Mouse (Mus musculus) telencephalon, adult 2 months (tissue): Measurements from ENCODE around the gene Lcn12.

Source experiments
- DNase-seq: peaks from one replicate; pipeline ENCODE4 v3.0.0-alpha.2; 2011; ENCODE audit warnings: low read depth, low spot score

The Lcn12 gene

DNA sequence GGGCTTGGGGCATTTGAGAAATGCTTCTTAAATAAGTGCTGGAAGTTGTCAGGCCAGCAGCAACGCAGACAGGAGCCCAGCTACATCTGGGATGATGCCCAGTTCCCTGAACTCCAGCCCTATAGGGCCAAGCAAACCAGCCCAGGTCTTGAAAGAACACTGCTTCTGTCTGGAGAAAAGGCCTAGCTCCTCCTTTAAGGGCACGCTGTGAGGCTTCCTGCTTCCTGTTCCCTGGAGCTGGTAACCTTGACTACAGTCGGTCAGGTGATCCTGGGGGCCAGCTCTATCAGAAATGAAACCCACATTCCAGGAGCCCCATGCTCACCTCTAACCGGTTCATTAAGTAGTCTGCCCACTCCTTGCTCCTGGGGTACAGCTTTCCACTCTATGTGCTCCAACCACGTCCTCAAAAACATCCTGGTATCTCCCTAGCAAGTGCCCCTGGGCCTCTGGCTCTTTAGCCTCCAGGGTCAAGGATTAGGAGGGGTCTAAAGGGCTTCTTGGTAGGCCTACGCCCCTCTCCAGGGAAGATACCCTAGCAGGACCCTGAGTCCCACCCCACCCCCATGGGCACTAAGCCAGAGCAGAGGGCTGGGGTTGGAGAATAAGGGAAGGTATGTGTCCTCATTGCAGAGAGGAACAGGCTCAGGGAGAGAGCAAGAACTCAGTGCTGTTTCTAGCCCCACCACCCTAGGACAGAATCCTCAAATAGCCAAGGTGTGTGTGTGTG, 4.3 kb upstream of the Lcn12 start:
- no peak for DNase-seq

- DNase-seq = no peak
Measured at GRCm38 (mm10) chr2:25496462-25496861, 2.8 kb upstream of the Lcn12 start.

GRCm38 (mm10) chr2:25492988-25493387, 723 bp downstream of the Lcn12 start:
- DNase-seq = no peak

DNA sequence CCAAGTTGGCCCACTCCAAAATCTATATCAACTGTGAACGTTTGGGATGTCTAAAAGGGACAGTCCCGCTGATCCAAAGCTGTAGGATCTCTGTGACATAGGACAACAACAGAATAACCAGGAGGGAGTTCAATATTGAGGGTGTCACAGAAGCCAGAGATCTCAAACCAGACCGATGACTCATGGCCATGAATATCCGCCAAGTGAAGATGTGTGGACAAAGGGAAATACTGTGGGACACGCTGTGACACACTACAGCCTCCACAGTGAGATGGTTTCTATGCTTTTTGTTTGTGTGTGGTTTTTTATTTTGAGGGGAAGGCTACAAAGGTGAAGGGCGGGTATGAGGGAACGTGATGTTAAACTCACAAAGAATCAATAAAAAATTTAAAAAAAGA, 5.0 kb downstream of the Lcn12 start:
- no peak for DNase-seq

- DNase-seq = no peak
Measured at GRCm38 (mm10) chr2:25487965-25488670, 5.6 kb downstream of the Lcn12 start.

- DNase-seq = no peak
Measured at GRCm38 (mm10) chr2:25484901-25485647, 8.6 kb downstream of the Lcn12 start.

- no peak for DNase-seq
Measured at GRCm38 (mm10) chr2:25482969-25483368, 10.7 kb downstream of the Lcn12 start.

DNA sequence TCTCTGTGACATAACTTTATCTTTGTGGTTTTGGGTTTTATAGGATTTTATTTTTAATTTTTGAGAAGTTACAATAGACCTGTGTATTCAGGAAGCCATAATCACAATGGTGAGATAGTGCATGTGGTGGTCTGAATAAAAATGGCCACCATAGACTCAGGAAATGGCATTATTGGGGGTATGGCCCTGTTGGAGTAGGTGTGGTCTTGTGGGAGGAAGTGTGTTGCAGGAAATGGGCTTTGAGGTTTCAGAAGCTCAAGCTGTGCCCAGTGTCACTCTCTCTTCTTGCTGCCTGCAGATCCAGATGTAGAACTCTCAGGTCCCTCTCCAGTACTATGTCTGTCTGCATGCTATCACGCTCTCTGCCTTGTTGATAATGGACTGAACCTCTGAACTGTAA, 13.2 kb downstream of the Lcn12 start:
- DNase-seq = no peak

DNA sequence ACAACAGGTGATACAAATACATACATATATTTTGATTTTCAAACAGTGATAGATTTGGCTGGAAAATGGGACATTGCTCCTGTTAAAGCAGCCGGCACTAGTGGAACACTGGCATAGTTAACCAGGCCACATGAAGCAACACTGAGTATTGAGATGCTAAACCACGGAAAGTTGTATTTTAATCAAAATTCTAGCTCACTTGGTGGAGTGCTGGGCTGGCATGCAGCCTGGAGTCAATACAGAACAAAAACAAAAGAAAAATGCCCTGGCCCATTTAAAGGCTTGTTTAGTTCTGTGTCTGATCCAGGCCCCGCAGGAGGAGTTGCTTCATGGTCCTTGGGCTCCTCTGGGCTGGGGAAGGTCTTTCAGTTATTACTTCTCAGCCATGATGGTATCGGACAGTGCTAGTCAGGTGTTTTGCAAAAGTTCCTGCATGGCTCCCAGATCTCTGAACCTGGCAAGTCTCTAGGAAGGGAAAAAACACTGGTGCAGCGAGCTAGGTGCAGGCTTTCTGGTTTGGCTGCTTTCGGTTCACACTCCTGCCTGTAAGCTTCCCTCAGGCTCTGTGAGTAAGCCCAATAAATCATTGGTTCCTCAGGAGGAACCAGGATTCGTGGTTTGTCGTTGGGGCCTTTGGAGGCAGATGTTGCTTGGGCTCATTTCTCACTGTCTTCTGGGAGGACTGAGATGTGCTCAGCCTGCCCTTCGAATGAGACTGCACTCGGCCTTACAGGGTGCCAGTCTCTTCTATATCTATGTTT, 14.0 kb downstream of the Lcn12 start:
- no peak for DNase-seq

DNA sequence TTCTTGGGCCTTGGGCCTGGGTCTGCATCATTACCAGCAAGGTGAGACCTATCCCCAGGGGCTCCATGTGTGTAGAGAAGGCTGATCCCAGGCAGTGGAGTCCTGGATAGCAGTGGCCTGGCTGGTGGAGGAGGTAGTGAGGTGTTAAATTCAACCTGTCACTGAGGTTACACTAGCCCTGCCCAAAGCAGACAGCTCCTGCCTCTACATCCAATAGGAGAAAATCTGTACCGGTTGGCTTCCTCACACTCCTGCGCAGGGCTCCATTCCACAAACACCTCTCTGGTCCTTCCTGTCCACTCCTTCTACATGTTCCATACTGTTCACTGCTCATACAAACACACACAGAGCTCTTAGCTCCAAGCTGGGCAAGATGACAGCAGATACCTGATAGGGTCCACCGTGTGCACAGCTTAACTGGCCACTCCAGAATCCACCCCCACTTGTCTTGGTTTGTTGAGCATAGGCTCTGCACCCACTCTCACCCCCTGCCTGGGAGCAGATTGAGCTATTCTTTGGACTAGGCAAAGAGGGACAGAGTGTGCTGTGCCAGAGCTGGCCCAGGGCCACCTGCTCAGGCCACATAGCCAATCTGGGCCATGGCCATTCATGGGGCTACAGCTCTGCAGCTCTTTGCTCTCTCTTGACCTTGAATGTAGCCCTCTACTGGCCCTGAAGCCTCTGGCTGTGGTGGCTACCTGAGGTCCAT, 15.6 kb downstream of the Lcn12 start:
- no peak for DNase-seq

- DNase-seq = no peak
Measured at GRCm38 (mm10) chr2:25477541-25477940, 16.2 kb downstream of the Lcn12 start.

DNA sequence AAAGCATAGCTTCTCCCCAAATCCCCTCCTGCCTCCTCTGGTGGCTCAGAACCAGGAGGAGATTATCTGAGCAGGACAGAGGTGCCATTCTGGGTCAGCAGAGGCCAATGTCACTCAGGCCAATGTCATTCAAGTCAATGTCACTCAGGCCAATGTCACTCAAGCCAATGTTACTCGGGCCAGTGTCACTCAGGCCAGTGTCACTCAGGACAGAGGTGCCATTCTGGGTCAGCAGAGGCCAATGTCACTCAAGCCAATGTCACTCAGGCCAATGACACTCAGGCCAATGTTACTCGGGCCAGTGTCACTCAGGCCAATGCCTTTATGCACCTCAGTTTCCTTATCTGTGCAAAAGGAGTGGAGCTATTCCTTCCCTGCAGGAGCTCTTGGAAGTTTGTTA, 21.2 kb downstream of the Lcn12 start:
- DNase-seq = no peak

DNA sequence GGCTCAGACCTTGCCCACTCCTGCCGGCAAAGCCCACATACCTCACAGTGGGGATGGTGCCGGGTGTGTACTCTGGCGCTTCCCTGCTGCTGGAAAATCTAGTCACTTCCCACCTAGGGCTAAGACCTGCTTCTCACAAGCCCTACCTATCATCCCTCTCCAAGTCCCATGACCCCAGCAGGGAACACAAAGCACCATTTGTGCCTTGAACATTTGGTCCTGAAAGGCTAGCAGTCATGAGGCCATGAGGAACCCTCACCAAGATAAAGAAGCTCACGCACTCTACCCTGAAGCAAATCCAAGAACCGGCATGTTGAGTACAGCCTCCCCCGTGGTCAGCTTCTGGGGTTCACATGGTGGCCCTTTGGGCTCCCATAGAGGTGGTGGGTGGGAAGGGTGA, 23.7 kb downstream of the Lcn12 start, which contains the start of gene Ptgds:
Gene Ptgds (minus strand): TSS at position 78 of the 400 bp plus-strand sequence.
- DNase-seq = no peak

DNA sequence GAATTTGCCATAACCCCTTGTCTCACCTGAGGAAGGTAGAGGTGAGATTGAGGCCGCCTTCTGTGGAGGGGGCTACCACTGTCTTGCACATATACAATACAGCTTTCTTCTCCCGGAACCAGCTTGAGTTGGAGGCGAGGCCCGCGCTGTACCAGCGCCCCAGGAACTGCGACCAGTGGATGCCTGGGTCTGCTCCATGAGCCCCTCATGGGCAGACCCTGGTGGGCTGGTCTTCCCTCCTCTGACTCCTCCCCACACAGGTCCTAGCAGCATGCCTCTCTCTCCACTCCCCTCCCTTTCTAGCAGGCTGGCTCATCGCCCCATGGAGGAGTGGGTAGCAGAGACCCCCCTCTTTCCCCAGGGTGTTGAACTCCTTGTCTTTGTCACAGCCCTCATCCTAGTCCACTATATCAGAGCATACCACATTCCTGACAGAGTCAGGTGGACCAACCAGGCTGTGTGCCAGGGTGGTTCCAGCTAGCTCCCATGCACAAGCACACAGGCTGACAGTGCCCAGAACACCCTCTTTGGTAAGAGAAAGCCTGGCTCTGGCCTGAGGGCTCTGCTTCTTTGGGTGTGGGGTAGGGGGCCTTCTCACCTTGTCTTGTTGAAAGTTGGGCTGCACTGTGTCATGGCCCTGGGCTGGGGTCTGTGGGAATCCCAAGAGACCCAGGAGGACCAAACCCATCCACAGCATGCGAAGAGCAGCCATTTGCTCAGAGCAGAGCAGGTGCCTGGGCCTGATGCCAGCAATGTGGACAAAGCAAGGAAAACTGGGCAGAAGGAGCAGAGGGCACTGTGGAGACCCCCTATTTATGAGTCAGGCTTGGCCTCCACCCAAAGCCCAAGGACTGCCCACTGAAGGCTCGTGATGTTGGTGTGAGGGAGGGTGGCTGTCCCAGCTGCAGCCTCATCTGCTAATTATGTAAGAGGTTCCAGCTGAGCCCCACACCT, 24.5 kb downstream of the Lcn12 start:
- peak; percentile 69 for DNase-seq

DNA sequence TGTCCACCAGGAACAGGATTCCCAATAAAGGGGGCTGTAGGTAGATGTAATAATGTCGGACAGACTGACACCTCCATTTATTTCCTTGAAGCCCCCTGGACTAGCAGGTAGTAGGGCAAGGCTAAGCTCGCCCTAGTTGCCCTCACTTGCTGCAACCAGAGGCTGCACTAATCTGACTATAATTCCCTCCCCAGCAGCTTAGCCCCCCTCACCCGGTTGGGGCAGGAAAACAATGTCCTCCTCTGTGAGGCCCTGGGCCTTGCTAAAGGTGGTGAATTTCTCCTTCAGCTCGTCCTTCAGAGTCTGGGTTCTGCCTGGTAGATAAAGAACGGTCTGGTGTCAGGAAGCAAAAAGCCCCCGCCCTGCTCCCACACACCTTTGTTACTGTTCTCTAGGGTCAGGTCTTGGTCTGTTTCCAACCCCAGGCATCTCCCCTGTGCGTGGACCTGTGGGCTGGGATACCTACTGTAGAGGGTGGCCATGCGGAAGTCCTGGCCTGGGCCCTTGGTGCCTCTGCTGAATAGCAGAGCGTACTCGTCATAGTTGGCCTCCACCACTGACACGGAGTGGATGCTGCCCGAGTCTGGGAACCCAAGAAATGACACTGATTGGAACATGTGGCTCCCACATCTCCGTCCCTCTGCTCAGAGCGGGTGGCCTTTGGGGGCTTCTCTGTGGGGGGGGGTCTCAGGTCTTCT, 26.0 kb downstream of the Lcn12 start:
- DNase-seq = no peak

GRCm38 (mm10) chr2:25465816-25466635, 27.7 kb downstream of the Lcn12 start:
- no peak for DNase-seq

DNA sequence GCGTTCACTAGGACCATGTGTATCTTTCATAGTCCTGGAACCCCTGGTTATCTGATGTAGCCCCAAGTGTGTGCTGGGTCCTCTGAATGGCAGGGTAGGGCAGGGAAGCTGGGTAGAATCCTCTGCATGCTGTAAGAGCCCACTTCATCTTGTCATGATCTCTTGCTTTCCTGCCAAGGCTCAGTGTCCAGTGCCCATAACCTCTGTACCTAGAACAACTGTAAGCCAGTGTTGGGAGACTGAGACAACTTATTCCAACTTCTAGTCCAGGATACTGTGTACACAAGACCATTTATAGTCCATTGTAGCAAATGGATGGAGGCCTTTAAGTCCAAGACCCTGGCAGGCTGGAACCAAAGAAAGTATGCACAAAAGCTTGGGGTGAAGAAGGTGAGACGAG, 28.5 kb downstream of the Lcn12 start:
- DNase-seq = no peak

DNA sequence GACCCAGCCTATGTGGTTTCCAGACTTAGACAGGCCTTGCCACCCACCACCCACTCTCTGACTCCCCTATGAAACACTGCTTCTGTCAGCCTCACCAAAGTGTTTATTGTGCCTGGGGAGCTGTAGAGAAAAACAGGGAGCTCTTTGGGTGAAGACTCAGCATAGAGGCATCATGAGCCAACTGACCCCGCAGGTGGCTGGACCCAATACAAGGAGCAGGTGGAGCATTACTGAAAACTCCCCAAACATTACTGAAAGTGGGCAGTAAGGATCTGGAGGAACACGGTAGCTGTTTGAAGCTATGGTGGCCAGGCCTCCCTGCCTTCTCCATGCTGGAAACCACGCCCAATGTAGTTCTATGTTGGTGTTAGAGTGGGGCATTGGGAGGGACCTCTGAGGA, 30.1 kb downstream of the Lcn12 start:
- no peak for DNase-seq

DNA sequence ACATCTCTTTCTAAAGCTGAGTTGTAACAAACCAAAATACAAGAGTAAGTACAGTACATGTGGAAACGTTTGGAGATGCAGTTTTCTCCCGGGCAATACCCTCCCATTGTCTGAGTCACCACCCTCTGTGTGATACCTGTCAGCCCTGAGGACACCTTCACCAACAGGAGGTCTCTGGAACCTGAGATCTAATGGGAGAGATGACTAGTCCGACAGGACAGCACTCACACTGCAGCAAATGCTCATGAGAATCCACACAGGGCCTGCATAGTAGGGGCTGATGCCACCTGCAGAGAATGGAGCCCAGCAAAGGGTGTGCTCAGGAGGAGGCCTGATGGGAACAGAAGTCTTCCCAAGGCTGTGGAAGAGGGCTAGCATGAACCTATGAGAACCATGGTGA, 32.3 kb downstream of the Lcn12 start:
- no peak for DNase-seq
